Mouse (Mus musculus): ENCODE measurements around the gene Phf12.

The Phf12 gene

GRCm38 (mm10) chr11:77982441-77982905 lies at the start of gene Phf12:
Phf12 (plus strand) TSS chr11:77982754.
- DNase-seq = peak; percentile 100

GRCm38 (mm10) chr11:77934111-77934521 lies 48.4 kb upstream of the Phf12 start:
- DNase-seq = no peak

- DNase-seq = no peak
Observed at GRCm38 (mm10) chr11:77934568-77935311, 47.8 kb upstream of the Phf12 start.

- no peak for DNase-seq
Observed at GRCm38 (mm10) chr11:77936846-77937245, 45.7 kb upstream of the Phf12 start.

- DNase-seq = no peak
Observed at GRCm38 (mm10) chr11:77937649-77938410, 44.7 kb upstream of the Phf12 start.

- no peak for DNase-seq
Observed at GRCm38 (mm10) chr11:77942230-77942629, 40.3 kb upstream of the Phf12 start.

GRCm38 (mm10) chr11:77947860-77948259 lies 34.7 kb upstream of the Phf12 start:
- DNase-seq = no peak

- no peak for DNase-seq
Observed at GRCm38 (mm10) chr11:77950125-77950685, 32.3 kb upstream of the Phf12 start.

GRCm38 (mm10) chr11:77950797-77951228 lies 31.7 kb upstream of the Phf12 start:
- DNase-seq = no peak

- DNase-seq = peak in 1 of 2 experiments; percentile 30
Observed at GRCm38 (mm10) chr11:77953671-77954070, 28.9 kb upstream of the Phf12 start.

GRCm38 (mm10) chr11:77956428-77956827 lies 26.1 kb upstream of the Phf12 start:
- DNase-seq = no peak

- DNase-seq = no peak
Observed at GRCm38 (mm10) chr11:77958268-77958667, 24.3 kb upstream of the Phf12 start.

- DNase-seq = no peak
Observed at GRCm38 (mm10) chr11:77958932-77959331, 23.6 kb upstream of the Phf12 start.

- DNase-seq = no peak
Observed at GRCm38 (mm10) chr11:77960199-77960598, 22.4 kb upstream of the Phf12 start.

- peak in 1 of 2 experiments; percentile 13 for DNase-seq
Observed at GRCm38 (mm10) chr11:77960898-77961297, 21.7 kb upstream of the Phf12 start.

GRCm38 (mm10) chr11:77962946-77963345 lies 19.6 kb upstream of the Phf12 start:
- DNase-seq = no peak

- DNase-seq = no peak
Observed at GRCm38 (mm10) chr11:77964415-77965095, 18.0 kb upstream of the Phf12 start.

GRCm38 (mm10) chr11:77965101-77966036 lies 17.2 kb upstream of the Phf12 start:
- DNase-seq = peak in 1 of 2 experiments; percentile 47

- DNase-seq = no peak
Observed at GRCm38 (mm10) chr11:77966037-77966391, 16.5 kb upstream of the Phf12 start.

- DNase-seq = peak in 1 of 2 experiments; percentile 78
Observed at GRCm38 (mm10) chr11:77967114-77967513, 15.4 kb upstream of the Phf12 start.

- DNase-seq = no peak
Observed at GRCm38 (mm10) chr11:77968786-77969185, 13.8 kb upstream of the Phf12 start.

- no peak for DNase-seq
Observed at GRCm38 (mm10) chr11:77970718-77971117, 11.8 kb upstream of the Phf12 start.

Data from lung, postnatal 4 days (tissue).